Mouse (Mus musculus) liver, embryonic 18 days (tissue): ENCODE data around the gene Sdhaf2. TPM values are rescaled to one million over a fixed set of nuclear protein-coding genes. Genes with fewer than 3 reads are reported as not detected.

Experiments
- polyA plus RNA-seq: library from polyadenylated mRNA; depleted of rRNA; stranded (reverse); fragments of >200 nt; gene quantifications from 2 replicates; pipeline ENCODE4 v1.2.3, GENCODE M21; 2012; rRNA removed

Gene Sdhaf2
- polyA plus RNA-seq, result 18.3 and 19.4 TPM in 2 replicates

DNA sequence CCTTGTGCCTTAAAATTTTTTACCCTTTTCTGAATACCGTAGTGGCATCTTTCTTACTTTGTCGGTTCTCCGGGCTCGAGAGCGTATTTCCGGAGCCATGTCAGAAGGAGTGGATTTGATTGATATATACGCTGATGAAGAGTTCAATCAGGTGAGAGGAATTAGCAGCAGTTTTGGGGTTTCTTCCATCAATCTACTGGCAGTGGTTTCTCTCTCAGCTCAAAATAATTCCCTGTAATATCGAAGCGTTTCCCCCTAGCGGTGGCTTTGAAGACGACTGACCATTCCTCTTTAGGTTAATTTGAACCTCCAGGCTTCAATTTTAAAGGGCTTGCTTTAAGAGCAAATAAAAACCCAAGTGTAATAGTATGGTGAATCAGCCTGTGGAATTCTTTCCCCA, at the start of gene Sdhaf2:
Gene Sdhaf2 (minus strand): TSS at position 233 of the 400 bp plus-strand sequence.

GRCm38 (mm10) chr19:10555624-10556510, 29.9 kb upstream of the Sdhaf2 start, which contains the start of gene Tmem216:
Gene Tmem216 (minus strand): TSS chr19:10556238.

GRCm38 (mm10) chr19:10525106-10525901, 638 bp downstream of the Sdhaf2 start, which contains the start of gene Cpsf7:
Gene Cpsf7 (plus strand): TSS chr19:10525266.

GRCm38 (mm10) chr19:10482703-10483102, 43.2 kb downstream of the Sdhaf2 start, which contains the start of gene Ppp1r32:
Gene Ppp1r32 (minus strand): TSS chr19:10482928.

DNA sequence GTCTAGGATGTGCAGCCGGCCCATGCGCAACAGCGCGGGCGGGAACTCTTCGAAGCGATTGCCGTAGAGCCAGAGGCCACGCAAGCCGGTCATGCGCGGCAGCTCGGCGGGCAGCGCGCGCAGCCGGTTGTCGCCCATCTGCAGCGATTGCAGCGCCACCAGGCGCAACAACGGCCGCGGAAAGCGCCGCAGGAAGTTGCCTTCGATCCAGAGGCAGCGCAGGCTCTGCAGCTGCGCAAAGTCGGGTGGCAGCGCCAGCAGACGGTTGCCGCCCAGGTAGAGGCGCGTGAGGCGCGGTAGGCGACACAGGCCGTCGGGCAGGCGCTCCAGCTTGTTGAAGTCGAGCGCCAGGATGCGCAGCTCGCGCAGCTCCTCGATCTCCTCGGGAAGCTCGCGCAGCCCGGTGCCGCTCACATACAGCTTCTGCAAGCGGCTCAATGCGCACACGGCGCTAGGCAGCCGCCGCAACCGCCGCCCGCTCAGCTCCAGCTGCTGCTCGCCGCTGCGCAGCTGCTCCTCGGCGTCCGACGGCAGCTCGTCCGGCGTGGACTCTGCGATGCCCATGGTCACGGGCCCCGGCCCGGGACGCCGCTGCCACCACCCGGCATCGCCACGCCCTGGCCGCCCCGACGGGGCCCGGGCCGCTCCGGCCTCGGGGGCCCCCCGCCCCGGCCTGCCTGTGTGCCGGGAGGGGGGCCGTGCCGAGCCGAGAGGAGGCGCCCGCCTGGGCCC, 69.0 kb downstream of the Sdhaf2 start, which contains the start of gene Lrrc10b:
Gene Lrrc10b (minus strand): TSS at position 722 of the 732 bp plus-strand sequence.

Other genes with a start within 250 kb of the Sdhaf2 start
- 0.37 and 0.38 TPM in 2 replicates for gene Dagla, start 221.3 kb downstream of the Sdhaf2 start, polyA plus RNA-seq
- 0.14 and 0.20 TPM in 2 replicates for gene Syt7, start 137.1 kb downstream of the Sdhaf2 start, polyA plus RNA-seq
- gene Lrrc10b, start 68.7 kb downstream of the Sdhaf2 start, polyA plus RNA-seq, result 0.05 and 0.06 TPM in 2 replicates
- gene Ppp1r32, start 43.2 kb downstream of the Sdhaf2 start, polyA plus RNA-seq, result 0.18 and 0.21 TPM in 2 replicates
- gene Cpsf7, start 876 bp downstream of the Sdhaf2 start, polyA plus RNA-seq, result 19.1 and 22.0 TPM in 2 replicates
- gene Tmem216, start 30.1 kb upstream of the Sdhaf2 start, polyA plus RNA-seq, result 12.5 and 14.9 TPM in 2 replicates
- 21.5 and 23.8 TPM in 2 replicates for gene Cyb561a3, start 51.0 kb upstream of the Sdhaf2 start, polyA plus RNA-seq
- gene Tmem138, start 51.2 kb upstream of the Sdhaf2 start, polyA plus RNA-seq, result 6.7 and 6.9 TPM in 2 replicates
- gene Ddb1, start 79.2 kb upstream of the Sdhaf2 start, polyA plus RNA-seq, result 78.8 and 85.5 TPM in 2 replicates
- gene Tkfc, start 79.5 kb upstream of the Sdhaf2 start, polyA plus RNA-seq, result 70.0 and 78.9 TPM in 2 replicates
- gene Vwce, start 108.1 kb upstream of the Sdhaf2 start, polyA plus RNA-seq, result 15.1 and 19.5 TPM in 2 replicates
- gene Pga5, start 151.9 kb upstream of the Sdhaf2 start, polyA plus RNA-seq, result 0.02 TPM in 1 of 2 replicates, not detected in the other
- gene Vps37c, start 162.6 kb upstream of the Sdhaf2 start, polyA plus RNA-seq, result 5.9 and 7.1 TPM in 2 replicates
- 0.08 and 0.10 TPM in 2 replicates for gene Cd5, start 212.9 kb upstream of the Sdhaf2 start, polyA plus RNA-seq